Mouse (Mus musculus) thymus, adult 2 months (tissue): ENCODE data around the gene Ggt5.

Experiments used
- CTCF ChIP-seq: fragments of 200-500 bp; IDR thresholded peaks from 2 replicates; pipeline ENCODE4 v1.5.1; 2012; ENCODE audit warnings: mild to moderate bottlenecking, control low read depth, low read length, moderate library complexity, borderline replicate concordance; ENCODE audit not compliant: control insufficient read depth, poor library complexity, insufficient read depth; ENCODE audit errors: extremely low read depth
- POLR2A ChIP-seq: fragments of 200-500 bp; IDR thresholded peaks from 2 replicates; pipeline ENCODE4 v1.6.1; 2012; ENCODE audit warnings: mild to moderate bottlenecking, low read length, control low read depth, moderate library complexity; ENCODE audit not compliant: control insufficient read depth, poor library complexity, insufficient read depth; ENCODE audit errors: extremely low read depth

DNA sequence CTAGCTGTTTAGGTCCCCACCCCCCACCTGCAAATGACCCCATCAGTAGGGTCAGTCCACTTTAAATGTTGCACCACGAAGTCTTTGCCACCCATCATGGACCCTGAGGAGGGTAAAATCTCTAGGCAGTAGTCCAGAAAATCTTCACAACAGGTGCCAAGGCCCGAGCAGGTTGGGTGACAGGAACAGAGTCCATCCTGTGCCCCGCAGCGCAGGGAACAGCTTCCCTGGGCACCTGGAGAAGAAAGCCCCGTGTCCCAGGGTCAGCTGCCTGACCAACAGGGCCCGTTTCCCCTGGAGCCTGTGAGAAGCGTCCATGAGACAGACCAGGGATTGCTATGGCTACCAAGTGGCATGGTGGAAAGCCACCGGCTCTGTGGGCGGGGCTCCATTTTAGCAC is 53.3 kb downstream of the Ggt5 start:
- TF ChIP-seq POLR2A (no peak), CTCF (no peak)
